Mouse (Mus musculus): ENCODE measurements at regions not wholly inside any gene's neighbourhood (a gene's known extent, or its start where the extent isn't known, plus 50 kb on each side); places are given as distances from the start of the nearest gene placed in this dataset.
"Not testable (repeated sequence)": the region's sequence is repeated elsewhere in the genome, so short reads cannot be mapped to it uniquely, and the experiment has no call there.

DNA sequence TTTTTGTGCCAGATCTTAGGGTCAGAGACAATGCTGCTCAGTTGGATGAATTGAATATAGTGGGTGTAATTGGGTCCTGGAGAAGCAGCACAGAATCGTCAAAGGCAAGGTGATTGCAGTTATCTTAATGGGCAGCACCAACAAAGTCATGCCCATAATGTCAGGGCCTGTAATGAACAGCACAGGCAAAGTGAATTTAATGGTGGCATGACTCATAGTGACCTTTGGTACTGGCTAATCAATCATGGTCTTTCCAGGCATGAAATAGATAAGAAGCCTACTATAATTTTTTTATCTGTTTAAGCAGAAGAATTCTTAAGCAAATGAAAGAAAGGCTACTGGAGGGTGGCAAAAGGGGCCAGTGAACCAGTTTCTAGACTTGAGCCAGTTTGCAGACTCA lies 498.4 kb upstream of the Ercc4 start:
- Histone ChIP-seq H3K36me3 (ENCODE audit: control insufficient read depth, insufficient read depth) (no peaks in the 10 kb centered on the region), H3K4me3 (ENCODE audit: low read depth, low read length) (no peak overlapping the region), H3K4me2 (replicated peaks; ENCODE audit: low read depth) (no peak overlapping the region), H3K9me3 (ENCODE audit: control insufficient read depth) (no peaks in the 10 kb centered on the region), H3K4me1 (replicated peaks; ENCODE audit: control insufficient read depth, insufficient read depth, low read length) (no peaks in the 10 kb centered on the region), H3K27me3 (replicated peaks; ENCODE audit: control insufficient read depth, insufficient read depth, low read length) (no peaks in the 10 kb centered on the region), H3K9ac (ENCODE audit: low read depth, low read length) (no peak overlapping the region), H3K27ac (ENCODE audit: low read depth, low read length) (no peak overlapping the region)
- WGBS = 34% methylated on average over 1 of the region's 1 CpGs
- no peak for ATAC-seq
- TF ChIP-seq CTCF (IDR thresholded peaks at IDR 0.05; ENCODE audit: low read depth) = no peak

DNA sequence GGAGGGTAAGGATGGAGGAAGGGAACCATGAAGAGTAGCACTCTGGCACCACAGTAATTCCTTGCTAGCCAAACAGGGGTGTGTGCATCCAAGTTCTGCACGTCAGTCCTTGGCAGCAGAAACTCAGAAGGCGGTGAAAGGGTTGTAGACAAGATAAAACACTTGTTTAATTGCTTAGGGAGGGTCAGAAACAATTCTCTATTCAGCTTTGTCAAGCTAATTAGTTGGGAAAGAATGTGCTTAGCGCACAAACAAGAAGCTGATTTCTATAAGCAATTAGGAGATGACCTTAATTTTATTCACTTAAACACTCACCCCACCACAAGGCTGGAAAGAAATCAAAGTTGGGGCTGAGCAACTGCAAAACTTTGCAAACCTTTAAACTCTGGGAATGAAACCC lies 491.7 kb upstream of the Ercc4 start:
- no peak for TF ChIP-seq CTCF (IDR thresholded peaks at IDR 0.05; ENCODE audit: low read depth)
- H3K27me3 ChIP-seq (replicated peaks; ENCODE audit: control insufficient read depth, insufficient read depth, low read length) = no peaks in the 10 kb centered on the region
- no peaks in the 10 kb centered on the region for H3K9me3 ChIP-seq (ENCODE audit: control insufficient read depth)
- H3K27ac ChIP-seq (ENCODE audit: low read depth, low read length) = no peak overlapping the region
- H3K4me1 ChIP-seq (replicated peaks; ENCODE audit: control insufficient read depth, insufficient read depth, low read length) = no peaks in the 10 kb centered on the region
- H3K4me2 ChIP-seq (replicated peaks; ENCODE audit: low read depth) = no peak overlapping the region
- no peaks in the 10 kb centered on the region for H3K36me3 ChIP-seq (ENCODE audit: control insufficient read depth, insufficient read depth)
- no peak overlapping the region for H3K4me3 ChIP-seq (ENCODE audit: low read depth, low read length)
- H3K9ac ChIP-seq (ENCODE audit: low read depth, low read length) = no peak overlapping the region
- 48% methylated on average over 3 of the region's 3 CpGs for WGBS
- ATAC-seq = no peak

DNA sequence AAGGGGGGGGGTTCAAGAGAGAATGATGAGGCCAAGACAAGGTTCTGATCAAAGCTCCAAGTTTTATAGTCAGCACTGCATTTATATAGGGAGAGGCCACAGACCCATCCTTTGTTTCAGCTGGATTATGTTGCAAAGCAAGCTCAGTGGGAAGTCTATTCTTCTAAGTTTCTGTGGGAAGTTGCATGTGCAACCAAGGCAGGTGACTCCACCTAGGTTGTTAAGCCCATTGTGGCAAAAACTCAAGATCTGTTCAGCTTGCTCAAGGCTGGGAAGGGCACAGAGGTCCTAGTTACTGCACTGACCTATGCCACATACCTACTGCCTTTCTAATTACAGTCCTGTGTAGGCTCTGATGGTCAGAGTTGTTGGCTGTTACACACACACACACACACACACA lies 477.0 kb upstream of the Ercc4 start:
- no peak overlapping the region for H3K27ac ChIP-seq (ENCODE audit: low read depth, low read length)
- H3K4me1 ChIP-seq (replicated peaks; ENCODE audit: control insufficient read depth, insufficient read depth, low read length) = no peaks in the 10 kb centered on the region
- no peaks in the 10 kb centered on the region for H3K27me3 ChIP-seq (replicated peaks; ENCODE audit: control insufficient read depth, insufficient read depth, low read length)

DNA sequence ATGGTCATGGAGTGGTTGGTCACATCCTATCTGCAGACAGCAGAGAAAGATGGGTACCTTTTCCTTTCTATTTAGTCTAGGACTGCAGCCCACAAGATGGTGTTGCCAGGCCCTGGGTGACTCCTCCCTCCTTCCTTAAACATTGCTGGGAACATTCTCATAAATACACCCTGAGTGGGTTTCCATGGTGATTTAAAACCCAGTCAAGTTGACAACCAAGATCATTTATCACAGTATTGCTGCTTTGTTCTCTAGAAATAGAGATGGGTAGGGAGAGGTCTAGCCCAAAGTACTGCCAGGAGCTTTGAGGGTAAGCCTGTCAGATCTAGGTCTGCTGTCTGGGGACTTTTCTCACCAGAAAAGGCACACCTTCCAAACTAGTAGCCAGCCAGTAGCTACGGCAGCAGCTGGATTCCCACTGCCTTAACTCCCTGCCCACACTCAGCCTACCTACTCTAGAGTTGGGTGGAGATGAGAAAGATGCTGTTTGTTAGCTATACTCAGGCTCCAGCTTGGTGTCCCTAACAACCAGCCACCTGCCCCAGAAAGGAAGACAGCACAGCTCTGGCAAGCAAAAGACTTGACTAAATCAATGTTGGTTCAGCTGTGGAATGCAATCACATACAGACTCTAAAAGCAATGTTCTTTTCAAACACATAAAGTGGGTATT lies 470.4 kb upstream of the Ercc4 start:
- Histone ChIP-seq H3K9me3 (ENCODE audit: control insufficient read depth) (no peaks in the 10 kb centered on the region), H3K4me3 (ENCODE audit: low read depth, low read length) (no peak overlapping the region), H3K9ac (ENCODE audit: low read depth, low read length) (no peak overlapping the region), H3K4me2 (replicated peaks; ENCODE audit: low read depth) (no peak overlapping the region), H3K27me3 (replicated peaks; ENCODE audit: control insufficient read depth, insufficient read depth, low read length) (no peaks in the 10 kb centered on the region), H3K36me3 (ENCODE audit: control insufficient read depth, insufficient read depth) (no peaks in the 10 kb centered on the region), H3K4me1 (replicated peaks; ENCODE audit: control insufficient read depth, insufficient read depth, low read length) (no peaks in the 10 kb centered on the region), H3K27ac (ENCODE audit: low read depth, low read length) (no peak overlapping the region)
- TF ChIP-seq CTCF (IDR thresholded peaks at IDR 0.05; ENCODE audit: low read depth) = no peak
- ATAC-seq = no peak
- WGBS = 68% methylated on average over 1 of the region's 1 CpGs

More for the DNA sequence above, 477.0 kb upstream of the Ercc4 start:
- Histone ChIP-seq H3K9me3 (ENCODE audit: control insufficient read depth) (no peaks in the 10 kb centered on the region), H3K9ac (ENCODE audit: low read depth, low read length) (no peak overlapping the region), H3K4me2 (replicated peaks; ENCODE audit: low read depth) (no peak overlapping the region), H3K36me3 (ENCODE audit: control insufficient read depth, insufficient read depth) (no peaks in the 10 kb centered on the region), H3K4me3 (ENCODE audit: low read depth, low read length) (no peak overlapping the region)
- no peak for ATAC-seq
- no peak for TF ChIP-seq CTCF (IDR thresholded peaks at IDR 0.05; ENCODE audit: low read depth)

DNA sequence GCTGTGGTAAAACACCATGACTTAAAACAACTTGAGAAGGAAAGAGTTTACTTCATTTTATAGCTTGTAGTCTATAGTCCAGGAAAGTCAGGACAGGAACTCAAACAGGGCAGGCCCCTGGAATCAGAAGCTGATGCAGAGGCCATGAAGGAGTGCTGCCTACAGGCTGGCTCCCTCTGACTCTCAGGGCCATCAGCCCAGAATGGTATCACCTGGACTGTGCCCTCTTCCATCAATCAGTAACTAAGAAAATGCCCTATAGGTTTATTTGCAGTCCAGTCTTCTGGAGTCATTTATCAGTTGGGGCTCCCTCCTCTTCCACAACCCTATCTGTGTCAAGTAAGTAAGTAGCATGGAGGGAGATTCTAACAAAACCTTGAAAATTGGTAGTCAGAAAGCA lies 466.4 kb upstream of the Ercc4 start:
- peak; percentile 94 for ATAC-seq
- H3K4me1 ChIP-seq (replicated peaks; ENCODE audit: control insufficient read depth, insufficient read depth, low read length) = no peaks in the 10 kb centered on the region
- H3K36me3 ChIP-seq (ENCODE audit: control insufficient read depth, insufficient read depth) = no peaks in the 10 kb centered on the region
- H3K27me3 ChIP-seq (replicated peaks; ENCODE audit: control insufficient read depth, insufficient read depth, low read length) = no peaks in the 10 kb centered on the region
- no peak overlapping the region for H3K9ac ChIP-seq (ENCODE audit: low read depth, low read length)
- H3K4me3 ChIP-seq (ENCODE audit: low read depth, low read length) = no peak overlapping the region
- H3K4me2 ChIP-seq (replicated peaks; ENCODE audit: low read depth) = no peak overlapping the region
- H3K9me3 ChIP-seq (ENCODE audit: control insufficient read depth) = no peaks in the 10 kb centered on the region
- TF ChIP-seq CTCF (IDR thresholded peaks at IDR 0.05; ENCODE audit: low read depth) = no peak
- H3K27ac ChIP-seq (ENCODE audit: low read depth, low read length) = no peak overlapping the region

DNA sequence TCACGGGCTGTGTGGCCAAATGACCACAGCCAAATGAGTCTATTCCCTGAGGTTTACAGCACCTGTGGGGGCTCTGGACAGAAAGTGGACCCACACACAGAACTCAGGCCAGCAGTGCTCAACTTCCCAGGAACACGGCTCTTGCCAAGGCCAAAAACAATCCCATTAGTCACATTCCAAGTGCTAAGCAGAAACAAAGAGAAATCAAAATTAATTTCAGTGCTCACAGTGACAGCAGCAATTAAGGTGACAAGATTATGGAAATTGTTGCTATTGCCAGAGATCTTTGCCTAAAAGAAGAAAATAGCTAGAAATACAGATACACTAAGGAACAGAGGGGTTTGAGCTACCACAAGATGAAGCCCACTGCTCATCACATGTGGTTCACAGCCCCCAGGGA lies 464.9 kb upstream of the Ercc4 start:
- Histone ChIP-seq H3K9me3 (ENCODE audit: control insufficient read depth) (no peaks in the 10 kb centered on the region), H3K9ac (ENCODE audit: low read depth, low read length) (no peak overlapping the region), H3K27ac (ENCODE audit: low read depth, low read length) (no peak overlapping the region), H3K36me3 (ENCODE audit: control insufficient read depth, insufficient read depth) (no peaks in the 10 kb centered on the region), H3K4me3 (ENCODE audit: low read depth, low read length) (no peak overlapping the region), H3K4me2 (replicated peaks; ENCODE audit: low read depth) (no peak overlapping the region), H3K4me1 (replicated peaks; ENCODE audit: control insufficient read depth, insufficient read depth, low read length) (no peaks in the 10 kb centered on the region), H3K27me3 (replicated peaks; ENCODE audit: control insufficient read depth, insufficient read depth, low read length) (no peaks in the 10 kb centered on the region)
- no peak for TF ChIP-seq CTCF (IDR thresholded peaks at IDR 0.05; ENCODE audit: low read depth)
- no peak for ATAC-seq
- WGBS = 69% methylated on average over 2 of the region's 2 CpGs

DNA sequence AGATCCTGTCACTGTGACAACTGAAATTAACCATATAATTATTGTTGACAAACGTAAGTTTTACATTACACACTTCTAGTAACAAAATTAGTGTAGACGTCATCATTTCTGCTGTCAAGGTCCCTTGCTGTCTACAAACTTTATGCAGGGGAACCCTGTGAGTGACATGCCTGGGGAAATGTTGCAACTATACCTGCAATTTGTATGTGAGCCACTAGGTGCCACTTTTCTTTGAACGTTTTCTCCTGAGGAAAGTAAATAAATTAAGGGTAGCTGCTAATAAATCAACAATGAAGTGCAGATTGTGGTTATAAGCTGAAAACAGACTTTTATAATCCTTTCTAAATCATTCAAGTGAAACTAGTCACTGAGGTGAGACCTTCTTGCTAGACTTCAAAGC lies 457.3 kb upstream of the Ercc4 start:
- Histone ChIP-seq H3K4me2 (replicated peaks; ENCODE audit: low read depth) (no peak overlapping the region), H3K27ac (ENCODE audit: low read depth, low read length) (no peak overlapping the region), H3K9me3 (ENCODE audit: control insufficient read depth) (no peaks in the 10 kb centered on the region), H3K27me3 (replicated peaks; ENCODE audit: control insufficient read depth, insufficient read depth, low read length) (no peaks in the 10 kb centered on the region), H3K4me3 (ENCODE audit: low read depth, low read length) (no peak overlapping the region), H3K4me1 (replicated peaks; ENCODE audit: control insufficient read depth, insufficient read depth, low read length) (no peaks in the 10 kb centered on the region), H3K36me3 (ENCODE audit: control insufficient read depth, insufficient read depth) (no peaks in the 10 kb centered on the region), H3K9ac (ENCODE audit: low read depth, low read length) (no peak overlapping the region)
- 78% methylated on average over 3 of the region's 3 CpGs for WGBS
- ATAC-seq = no peak
- peak; percentile 14; the same call in 1 of the 2 replicates for TF ChIP-seq CTCF (IDR thresholded peaks at IDR 0.05; ENCODE audit: low read depth)

DNA sequence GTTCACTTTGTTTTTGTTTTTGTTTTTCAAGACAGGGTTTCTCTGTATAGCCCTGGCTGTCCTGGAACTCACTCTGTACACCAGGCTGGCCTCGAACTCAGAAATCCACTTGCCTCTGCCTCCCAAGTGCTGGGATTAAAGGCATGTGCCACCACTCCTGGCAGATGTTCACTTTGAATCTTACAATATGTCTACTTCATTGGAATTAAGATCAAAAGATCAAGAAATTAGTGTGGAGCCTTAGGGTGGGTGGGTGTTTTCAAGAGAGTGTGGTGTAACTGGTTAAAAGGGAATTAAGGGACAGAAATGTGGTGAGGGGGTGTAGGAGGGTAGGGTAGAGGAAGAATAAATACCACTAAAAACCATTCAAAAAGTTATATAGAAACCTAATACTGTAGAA lies 435.8 kb upstream of the Ercc4 start:
- H3K4me3 ChIP-seq (ENCODE audit: low read depth, low read length); ATAC-seq; H3K4me1 ChIP-seq (replicated peaks; ENCODE audit: control insufficient read depth, insufficient read depth, low read length); H3K9ac ChIP-seq (ENCODE audit: low read depth, low read length); H3K36me3 ChIP-seq (ENCODE audit: control insufficient read depth, insufficient read depth); H3K9me3 ChIP-seq (ENCODE audit: control insufficient read depth); H3K4me2 ChIP-seq (replicated peaks; ENCODE audit: low read depth); H3K27ac ChIP-seq (ENCODE audit: low read depth, low read length); H3K27me3 ChIP-seq (replicated peaks; ENCODE audit: control insufficient read depth, insufficient read depth, low read length): not testable (repeated sequence)
- 76% methylated on average over 1 of the region's 1 CpGs for WGBS

All from intestine, postnatal 0 days (tissue).